Mouse (Mus musculus) right cerebral cortex, postnatal 10 days (tissue): ENCODE measurements around the gene D930020B18Rik.

Experiments
- DNase-seq, 2 experiments: peaks; one replicate each; pipeline ENCODE4 v3.0.0; 2021; ENCODE audit warnings: low spot score in 2 of 2

Gene D930020B18Rik

DNA sequence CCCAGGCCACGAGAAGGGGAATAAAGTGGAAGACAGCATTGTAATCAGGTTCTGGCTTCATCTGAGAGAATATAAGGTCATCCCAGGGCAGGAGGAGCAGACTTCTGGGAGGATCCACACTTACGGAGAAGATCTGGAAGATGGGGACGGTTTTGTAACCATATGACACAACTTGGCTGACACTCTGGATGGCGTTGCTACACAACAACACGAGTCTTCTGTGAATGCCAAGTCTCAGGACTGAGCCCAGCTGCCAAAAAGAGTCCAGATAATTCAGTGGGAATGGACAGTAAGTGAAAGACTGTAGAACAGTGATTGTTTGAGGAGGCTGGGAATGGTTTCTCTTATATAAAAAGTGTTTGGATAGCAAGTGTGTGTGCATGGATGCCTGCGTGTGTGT lies 62.2 kb downstream of the D930020B18Rik start:
- DNase-seq, result no peak

DNA sequence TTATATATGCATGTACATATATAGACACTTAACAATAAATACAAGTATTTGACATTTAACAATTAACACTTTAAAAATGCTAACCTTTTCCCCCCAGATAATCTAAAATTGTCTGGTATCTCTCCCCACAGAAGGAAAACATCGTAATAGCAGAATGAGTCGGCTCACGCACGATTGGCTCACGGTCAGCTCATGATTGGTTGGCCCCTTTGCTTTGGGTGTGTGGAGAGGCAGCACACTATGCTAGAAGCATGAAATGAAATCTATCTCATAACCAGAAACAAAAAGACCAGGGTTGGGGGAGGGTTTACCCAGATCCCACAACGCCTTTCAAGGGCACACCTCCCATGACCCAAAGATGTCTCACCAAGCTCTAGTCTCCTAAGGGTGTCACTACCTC lies 63.5 kb downstream of the D930020B18Rik start:
- DNase-seq, result no peak

- DNase-seq, result no peak
These were observed 64.2 kb downstream of the D930020B18Rik start for GRCm38 (mm10) chr10:121705399-121706163.

DNA sequence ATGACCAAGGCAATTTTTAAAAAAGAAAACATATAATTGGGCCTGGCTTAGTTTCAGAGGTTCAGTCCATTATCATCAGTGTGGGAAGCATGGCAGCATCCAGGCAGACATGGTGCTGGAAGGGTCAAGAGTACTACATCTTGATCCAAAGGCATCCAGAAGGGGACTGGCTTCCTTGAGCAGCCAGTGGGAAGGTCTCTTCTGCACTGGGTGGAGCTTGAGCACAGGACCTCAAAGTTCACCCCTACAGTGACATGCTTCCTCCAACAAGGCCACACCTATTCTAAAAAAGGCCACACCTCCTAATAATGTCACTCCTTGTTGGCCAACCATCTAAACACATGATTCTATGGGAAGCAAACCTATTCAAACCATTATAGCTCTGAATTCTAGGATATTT lies 75.5 kb downstream of the D930020B18Rik start:
- DNase-seq, result no peak

DNA sequence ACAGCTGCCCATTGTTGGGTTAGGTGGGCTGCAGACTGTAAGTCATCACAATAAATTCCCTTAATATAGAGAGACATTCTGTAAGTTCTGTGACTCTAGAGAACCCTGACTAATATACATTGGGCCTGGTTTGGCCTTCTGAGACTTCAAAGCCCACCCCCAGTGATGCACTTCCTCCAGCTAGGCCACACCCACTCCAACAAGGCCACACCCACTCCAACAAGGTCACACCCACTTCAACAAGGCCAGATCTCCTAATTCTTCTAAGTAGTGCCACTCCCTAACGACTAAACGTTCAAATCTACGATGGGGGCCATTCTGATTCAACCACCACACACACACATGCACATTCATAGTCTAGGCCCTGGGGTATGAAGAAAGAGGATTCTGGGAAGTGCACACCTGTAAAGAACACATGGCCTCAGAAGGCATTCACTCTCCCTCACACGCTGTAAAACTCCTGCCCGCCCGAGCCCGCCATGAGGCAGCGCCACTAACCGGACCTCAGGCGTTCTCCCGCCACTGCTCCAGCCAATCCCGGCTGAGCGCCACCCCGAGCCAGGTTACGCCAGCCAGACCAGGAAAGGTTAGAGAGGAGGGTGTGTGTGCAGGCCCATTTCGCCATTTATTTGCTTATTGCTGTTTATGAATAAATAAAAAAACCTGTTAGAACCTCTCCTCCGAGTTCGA lies 77.7 kb downstream of the D930020B18Rik start:
- no peak for DNase-seq

GRCm38 (mm10) chr10:121720701-121721100 lies 79.3 kb downstream of the D930020B18Rik start:
- no peak for DNase-seq

GRCm38 (mm10) chr10:121726505-121726904 lies 85.1 kb downstream of the D930020B18Rik start:
- no peak for DNase-seq

DNA sequence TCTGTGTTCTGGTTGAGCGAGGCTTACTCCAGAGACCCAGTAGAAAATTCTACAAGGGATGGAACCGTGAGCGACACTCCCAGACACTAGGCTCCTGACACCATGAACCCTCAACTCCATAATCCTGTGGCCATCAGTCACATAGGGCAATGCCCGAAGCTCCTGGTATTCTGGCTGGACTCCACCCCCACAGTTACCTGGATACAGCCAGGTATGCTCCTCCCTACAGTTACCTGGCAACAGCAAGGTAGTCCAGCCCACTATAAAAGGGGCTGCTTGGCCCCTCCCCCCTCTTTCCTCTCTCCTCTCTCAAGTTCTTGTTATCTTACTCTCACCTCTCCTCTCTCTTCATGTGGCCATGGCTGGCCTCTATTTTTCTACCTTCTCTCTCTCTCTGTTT lies 85.8 kb downstream of the D930020B18Rik start:
- DNase-seq, result no peak

DNA sequence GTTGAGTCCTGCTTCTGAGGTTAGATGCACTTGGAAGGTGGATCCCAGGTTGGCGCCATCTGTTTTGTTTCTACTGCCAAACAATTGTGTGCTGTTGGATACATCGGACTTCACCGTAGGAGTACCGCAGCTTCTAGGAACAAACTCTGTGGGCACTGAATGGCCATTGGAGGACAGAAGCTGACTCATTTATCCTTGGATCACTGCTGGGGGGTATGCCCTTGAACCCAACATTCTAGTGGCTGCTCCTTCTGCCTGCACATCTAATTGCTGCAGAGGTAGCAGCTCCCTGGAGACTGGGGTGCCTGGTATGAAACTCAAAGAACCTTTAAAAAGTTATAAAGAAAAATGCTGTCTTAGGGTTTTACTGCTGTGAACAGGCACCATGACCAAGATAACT lies 86.8 kb downstream of the D930020B18Rik start:
- DNase-seq, result no peak

- DNase-seq, result no peak
These were observed 89.8 kb downstream of the D930020B18Rik start for GRCm38 (mm10) chr10:121731048-121731725.

DNA sequence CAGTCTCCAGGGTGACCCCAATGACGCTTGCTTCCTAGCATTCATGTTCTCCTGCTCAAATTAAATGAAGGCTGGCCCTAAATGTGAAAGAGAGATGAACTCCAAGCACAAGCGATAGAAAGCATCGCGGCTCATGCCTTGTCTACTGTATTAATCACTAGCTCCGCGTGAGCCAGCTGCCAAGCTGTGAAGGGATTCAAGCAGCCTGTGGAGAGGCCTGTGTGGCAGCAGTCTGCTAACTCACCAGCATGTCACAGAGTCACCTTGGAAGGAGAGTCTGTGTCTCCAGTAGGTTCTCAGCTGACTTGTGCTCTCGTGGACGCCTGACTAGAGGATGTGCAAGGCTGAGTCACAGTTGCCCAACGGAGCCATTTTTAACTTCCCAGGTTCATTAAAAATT lies 91.2 kb downstream of the D930020B18Rik start:
- no peak for DNase-seq

DNA sequence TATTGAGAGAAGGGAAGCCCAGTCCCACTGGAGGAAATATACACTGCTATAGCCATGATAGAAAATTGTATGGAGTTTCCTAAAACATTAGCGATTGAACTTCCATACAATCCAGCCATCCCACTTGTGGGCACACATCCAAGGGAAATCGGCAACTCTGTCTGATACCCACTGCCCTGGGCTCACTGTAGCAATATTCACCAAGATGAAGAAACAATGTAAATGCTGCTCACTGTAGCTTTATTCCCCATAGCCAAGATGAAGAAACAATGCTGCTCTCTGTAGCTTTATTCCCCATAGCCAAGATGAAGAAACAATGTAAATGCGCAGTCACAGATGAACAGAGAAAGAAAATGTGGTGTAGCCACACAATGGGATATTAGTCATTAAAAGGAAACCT lies 95.9 kb downstream of the D930020B18Rik start:
- DNase-seq, result no peak

DNA sequence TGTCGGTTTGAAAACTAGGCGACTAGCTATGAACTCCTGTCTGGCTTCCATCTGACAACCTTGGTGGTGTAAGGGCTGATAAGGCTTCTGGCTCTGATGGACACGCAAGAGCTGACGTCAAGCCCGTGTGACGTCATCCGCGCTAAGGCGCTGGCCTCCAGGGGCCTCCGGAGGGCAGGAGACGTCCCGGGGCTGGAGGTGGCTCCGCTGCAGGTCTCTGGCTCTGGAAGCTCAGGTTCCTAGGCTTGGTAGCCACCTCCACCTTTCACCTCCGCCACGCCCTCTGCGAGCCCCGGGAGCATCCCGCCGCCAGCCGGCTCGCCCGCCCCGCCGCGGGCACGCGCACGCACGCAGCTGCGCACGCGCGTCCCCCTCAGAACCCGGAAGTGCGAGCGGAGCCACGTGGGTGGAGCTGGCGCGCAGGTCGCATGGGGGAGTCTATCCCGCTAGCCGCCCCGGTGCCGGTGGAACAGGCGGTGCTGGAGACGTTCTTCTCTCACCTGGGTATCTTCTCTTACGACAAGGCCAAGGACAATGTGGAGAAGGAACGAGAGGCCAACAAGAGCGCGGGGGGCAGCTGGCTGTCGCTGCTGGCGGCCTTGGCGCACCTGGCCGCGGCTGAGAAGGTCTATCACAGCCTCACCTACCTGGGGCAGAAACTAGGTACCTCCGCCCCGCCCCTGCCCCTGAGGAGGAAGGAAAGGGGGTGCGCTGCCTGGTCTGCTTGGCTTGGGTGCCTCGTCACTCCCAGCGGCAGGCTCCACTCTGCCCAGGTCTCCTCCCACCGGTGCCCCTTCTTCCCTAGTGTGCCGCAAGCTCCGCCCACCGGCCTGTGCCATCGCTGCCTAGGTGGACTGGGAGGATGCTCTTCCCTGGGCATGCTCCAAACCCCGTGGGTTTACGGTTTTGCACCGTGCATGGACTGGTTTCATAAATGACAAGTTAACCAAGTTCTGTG lies 98.4 kb downstream of the D930020B18Rik start, which contains the start of gene BC048403:
BC048403 (plus strand) TSS at position 390 of the 958 bp plus-strand sequence.
- peak; percentile 88 to 91 for DNase-seq

DNA sequence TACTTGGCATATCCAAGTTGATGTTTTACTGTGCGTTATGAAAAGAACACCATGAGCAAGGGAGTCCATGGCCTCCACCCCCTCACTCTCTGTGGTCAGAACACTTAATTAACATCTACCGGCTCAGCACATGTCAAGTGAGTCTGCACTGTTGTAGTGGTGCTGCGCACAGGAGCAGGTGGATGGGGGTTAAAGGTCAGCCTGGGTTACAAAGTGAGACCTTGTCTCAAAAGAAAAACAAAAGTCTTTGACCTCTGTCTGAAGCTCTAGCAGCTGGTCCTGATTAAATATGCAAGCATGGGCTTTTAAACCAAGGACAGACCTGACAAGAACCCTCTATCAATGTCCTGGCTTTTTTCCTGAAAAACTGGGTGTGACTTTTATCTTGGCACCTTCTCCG lies 100.9 kb downstream of the D930020B18Rik start:
- no peak for DNase-seq
